Mouse (Mus musculus): ENCODE results near the gene Smco2. TPM values are rescaled to one million over a fixed set of nuclear protein-coding genes. Genes with fewer than 3 reads are reported as not detected.

Gene Smco2
- polyA plus RNA-seq, 1 experiment from 2014 or later = not detected

DNA sequence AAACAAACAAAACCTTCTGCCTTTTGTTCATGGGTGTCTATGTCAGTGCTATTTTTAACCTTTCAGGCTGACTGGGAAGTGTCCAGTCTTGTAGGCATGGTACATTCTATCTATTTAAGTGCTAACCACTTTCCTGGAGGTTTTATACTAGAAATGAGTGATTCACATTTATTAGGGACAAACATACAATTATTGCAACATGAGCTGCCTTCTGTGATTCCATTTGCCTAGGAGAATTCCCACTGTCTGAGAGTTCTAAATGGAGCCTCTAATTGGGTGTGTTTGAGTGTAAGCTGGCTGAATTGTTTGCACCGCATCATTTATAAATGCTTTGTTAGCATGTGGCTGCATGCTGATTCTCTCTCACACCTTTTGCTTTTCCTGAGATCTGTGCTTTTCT, 65.9 kb downstream of the Smco2 start:
- Histone ChIP-seq H3K4me1 (replicated peaks) (peaks cover 19% of the 10 kb centered on the region), H3K4me3 (replicated peaks) (no peak overlapping the region), H3K4me2 (no peak overlapping the region), H3K9ac (no peak overlapping the region), H3K27ac (replicated peaks) (no peak overlapping the region), H3K9me3 (replicated peaks) (no peaks in the 10 kb centered on the region), H3K36me3 (replicated peaks) (no peaks in the 10 kb centered on the region), H3K27me3 (no peaks in the 10 kb centered on the region)
- WGBS (ENCODE audit: insufficient replicate concordance) = 78% methylated on average over 1 of the region's 1 CpGs
- ATAC-seq (ENCODE audit: insufficient read depth) = no peak

DNA sequence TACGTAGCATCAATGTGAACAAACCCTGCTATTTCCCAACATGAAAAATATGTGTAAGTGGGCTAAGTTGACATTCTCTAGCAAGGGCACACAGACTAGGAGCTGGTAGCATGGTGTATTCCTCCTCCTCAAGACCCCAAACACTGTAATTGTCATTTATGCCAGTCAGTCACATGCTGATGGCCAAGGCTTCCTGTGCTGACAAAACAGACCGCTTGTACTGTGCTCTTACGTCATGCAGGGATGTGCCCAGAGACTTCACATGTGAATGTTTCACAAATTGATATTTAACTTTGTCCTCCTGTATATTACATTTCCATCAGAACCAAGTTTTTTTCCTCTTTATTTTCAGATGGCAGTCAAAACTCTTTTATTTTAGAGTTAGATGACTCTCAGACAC, 67.5 kb downstream of the Smco2 start:
- Histone ChIP-seq H3K36me3 (replicated peaks) (no peaks in the 10 kb centered on the region), H3K9me3 (replicated peaks) (no peaks in the 10 kb centered on the region), H3K27me3 (no peaks in the 10 kb centered on the region), H3K4me2 (no peak overlapping the region), H3K27ac (replicated peaks) (no peak overlapping the region), H3K9ac (no peak overlapping the region), H3K4me1 (replicated peaks) (peaks cover 19% of the 10 kb centered on the region), H3K4me3 (replicated peaks) (no peak overlapping the region)
- WGBS (ENCODE audit: insufficient replicate concordance) = 65% methylated on average over 3 of the region's 3 CpGs
- no peak for ATAC-seq (ENCODE audit: insufficient read depth)

- WGBS (ENCODE audit: insufficient replicate concordance) = 71% methylated on average over 6 of the region's 6 CpGs
- Histone ChIP-seq H3K9me3 (replicated peaks) (no peaks in the 10 kb centered on the region), H3K4me1 (replicated peaks) (peaks cover 10% of the 10 kb centered on the region), H3K4me3 (replicated peaks) (no peak overlapping the region), H3K36me3 (replicated peaks) (no peaks in the 10 kb centered on the region), H3K4me2 (no peak overlapping the region), H3K9ac (no peak overlapping the region), H3K27me3 (no peaks in the 10 kb centered on the region), H3K27ac (replicated peaks) (no peak overlapping the region)
- ATAC-seq (ENCODE audit: insufficient read depth) = no peak
These were observed 68.4 kb downstream of the Smco2 start for GRCm38 (mm10) chr6:146918341-146918740.

Other genes with a start within 250 kb of the Smco2 start
- gene Med21, start 207.6 kb upstream of the Smco2 start, polyA plus RNA-seq (2015; fragmentation: Nextera tagmentation; extraction: Ambion mirVana) = 57.6 and 59.1 TPM in 2 replicates
- 24.3 and 25.2 TPM in 2 replicates for gene Tm7sf3, start 207.3 kb upstream of the Smco2 start, polyA plus RNA-seq (2015; fragmentation: Nextera tagmentation; extraction: Ambion mirVana)
- 3.8 and 4.5 TPM in 2 replicates for gene Stk38l, start 125.1 kb upstream of the Smco2 start, polyA plus RNA-seq (2015; fragmentation: Nextera tagmentation; extraction: Ambion mirVana)
- gene Arntl2, start 54.0 kb upstream of the Smco2 start, polyA plus RNA-seq (2015; fragmentation: Nextera tagmentation; extraction: Ambion mirVana) = 0.43 and 0.70 TPM in 2 replicates
- gene Ppfibp1, start 38.4 kb downstream of the Smco2 start, polyA plus RNA-seq (2015; fragmentation: Nextera tagmentation; extraction: Ambion mirVana) = 9.7 and 10.0 TPM in 2 replicates
- 0.05 and 0.06 TPM in 2 replicates for gene 1700034J05Rik, start 104.3 kb downstream of the Smco2 start, polyA plus RNA-seq (2015; fragmentation: Nextera tagmentation; extraction: Ambion mirVana)
- 0.24 and 0.35 TPM in 2 replicates for gene Rep15, start 182.5 kb downstream of the Smco2 start, polyA plus RNA-seq (2015; fragmentation: Nextera tagmentation; extraction: Ambion mirVana)
- gene Mrps35, start 192.7 kb downstream of the Smco2 start, polyA plus RNA-seq (2015; fragmentation: Nextera tagmentation; extraction: Ambion mirVana) = 50.2 and 51.2 TPM in 2 replicates
- 0.08 TPM in 1 of 2 replicates, not detected in the other for gene Mansc4, start 236.9 kb downstream of the Smco2 start, polyA plus RNA-seq (2015; fragmentation: Nextera tagmentation; extraction: Ambion mirVana)
- gene Klhl42, start 241.3 kb downstream of the Smco2 start, polyA plus RNA-seq (2015; fragmentation: Nextera tagmentation; extraction: Ambion mirVana) = 1.8 and 1.9 TPM in 2 replicates

Measured in liver, embryonic 15.5 days (tissue).